Mouse (Mus musculus) lung, postnatal 0 days (tissue): ENCODE measurements around the gene Rad51b. TPM values are rescaled to one million over a fixed set of nuclear protein-coding genes. Genes with fewer than 3 reads are reported as not detected.

ENCODE experiments used
- ATAC-seq: fragments of 200-750 bp; cut with Nextera tagmentation; 2 replicates; pipeline ENCODE4 v1.8.0; 2017; ENCODE audit warnings: moderate library complexity
- DNase-seq: peaks from one replicate; pipeline ENCODE4 v3.0.0-alpha.2; 2016; ENCODE audit warnings: low spot score
- H3K27ac ChIP-seq: fragments of 300-500 bp; sonication (generic); 2 replicates; pipeline ENCODE4 v1.5.1; 2014; ENCODE audit warnings: antibody characterized with exemption, mild to moderate bottlenecking, low read length, mixed read lengths
- H3K27me3 ChIP-seq: fragments of 300-500 bp; sonication (generic); replicated peaks from 2 replicates; pipeline ENCODE4 v1.6.1; 2014; ENCODE audit warnings: low read length, mixed read lengths; ENCODE audit not compliant: insufficient read depth
- H3K36me3 ChIP-seq: fragments of 300-500 bp; sonication (generic); 2 replicates; pipeline ENCODE4 v1.6.1; 2014; ENCODE audit warnings: low read length, mixed read lengths; ENCODE audit not compliant: insufficient read depth
- H3K4me1 ChIP-seq: fragments of 300-500 bp; sonication (generic); 2 replicates; pipeline ENCODE4 v1.6.1; 2014; ENCODE audit warnings: antibody characterized with exemption, low read depth, low read length, mixed read lengths; ENCODE audit not compliant: insufficient read depth
- H3K4me2 ChIP-seq: fragments of 300-500 bp; sonication (generic); replicated peaks from 2 replicates; pipeline ENCODE4 v1.6.1; 2014; ENCODE audit warnings: low read depth, mild to moderate bottlenecking, low read length, moderate library complexity, mixed read lengths
- H3K4me3 ChIP-seq: fragments of 300-500 bp; sonication (generic); 2 replicates; pipeline ENCODE4 v1.5.1; 2014; ENCODE audit warnings: low read depth, low read length
- H3K9ac ChIP-seq: fragments of 300-500 bp; sonication (generic); replicated peaks from 2 replicates; pipeline ENCODE4 v1.6.1; 2014; ENCODE audit warnings: low read depth, mild to moderate bottlenecking
- H3K9me3 ChIP-seq: fragments of 300-500 bp; sonication (generic); 2 replicates; pipeline ENCODE4 v1.6.1; 2016; ENCODE audit warnings: low read length, mixed read lengths
- CTCF ChIP-seq: IDR thresholded peaks from 2 replicates; pipeline ENCODE4 v1.5.1; 2016; ENCODE audit warnings: antibody characterized with exemption, mild to moderate bottlenecking
- EP300 ChIP-seq: IDR thresholded peaks from 2 replicates; pipeline ENCODE4 v1.6.1; 2016; ENCODE audit warnings: antibody characterized with exemption, mild to moderate bottlenecking, control low read depth
- WGBS: fragments of 180-500 bp; shearing (Covaris S2); extraction: QIAGEN DNeasy Blood & Tissue Kit; methylation state at CpG from one replicate; pipeline ENCODE4 v1.1.7; 2014; 5-methylcytosine and 5-hydroxymethylcytosine counted together
- polyA plus RNA-seq: library from polyadenylated mRNA; unstranded; fragments of >200 nt; fragmentation: Nextera tagmentation; extraction: Ambion mirVana; gene quantifications from 2 replicates; pipeline ENCODE4 v1.2.1, GENCODE M21; 2015

Gene Rad51b
- polyA plus RNA-seq, 1 experiment from 2014 or later: 1.3 TPM

DNA sequence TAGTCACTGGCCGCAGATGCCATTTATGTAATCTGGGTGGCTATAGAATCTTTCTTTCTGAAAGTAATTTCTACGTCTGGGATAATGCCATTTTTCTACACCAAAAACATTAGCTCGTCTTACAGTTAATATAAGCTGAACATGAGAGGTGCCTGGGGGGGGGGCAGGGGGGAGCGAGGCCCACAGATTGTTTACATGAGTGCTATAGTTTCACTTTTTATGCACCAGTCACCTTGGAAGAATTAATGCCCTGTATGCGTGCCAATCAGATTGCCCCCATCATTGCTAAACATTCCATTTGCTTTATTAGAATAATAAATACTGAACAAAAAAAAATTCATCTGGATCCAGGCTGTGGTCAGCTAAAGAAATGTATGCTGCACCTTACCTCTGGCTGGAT lies 323.6 kb downstream of the Rad51b start:
- DNase-seq: no peak

DNA sequence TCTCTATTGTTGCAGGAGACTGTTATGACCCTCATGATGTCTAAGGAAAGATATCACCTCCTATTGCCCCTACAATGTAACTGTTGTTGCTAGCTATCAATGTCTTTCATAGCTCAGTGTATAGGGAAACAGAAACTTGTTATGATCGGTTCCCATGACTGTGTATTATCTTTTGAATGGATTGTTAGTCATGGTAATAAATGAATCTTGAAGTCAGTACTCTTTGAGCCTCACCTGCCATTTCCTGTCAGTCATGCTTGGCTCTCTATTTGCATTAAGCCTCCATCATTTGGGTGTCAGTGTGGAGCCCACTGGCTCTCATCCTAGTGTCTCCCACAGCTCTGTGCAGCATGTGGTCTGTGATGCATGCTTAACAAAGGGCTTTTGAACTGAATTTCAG lies 326.2 kb downstream of the Rad51b start:
- Histone ChIP-seq H3K27ac (no peak overlapping the region), H3K4me2 (no peak overlapping the region)
- WGBS: 90% methylated on average over 1 of the region's 1 CpGs

More for the DNA sequence above, 323.6 kb downstream of the Rad51b start:
- no peak overlapping the region for H3K9ac ChIP-seq
- 63% methylated on average over 5 of the region's 5 CpGs for WGBS
- no peak overlapping the region for H3K4me3 ChIP-seq
- H3K27ac ChIP-seq: no peak overlapping the region
- no peaks in the 10 kb centered on the region for H3K36me3 ChIP-seq
- H3K9me3 ChIP-seq: no peaks in the 10 kb centered on the region
- H3K4me2 ChIP-seq: no peak overlapping the region
- no peak for ATAC-seq
- no peak for TF ChIP-seq CTCF
- no peak for TF ChIP-seq EP300
- H3K4me1 ChIP-seq: no peaks in the 10 kb centered on the region
- no peaks in the 10 kb centered on the region for H3K27me3 ChIP-seq

DNA sequence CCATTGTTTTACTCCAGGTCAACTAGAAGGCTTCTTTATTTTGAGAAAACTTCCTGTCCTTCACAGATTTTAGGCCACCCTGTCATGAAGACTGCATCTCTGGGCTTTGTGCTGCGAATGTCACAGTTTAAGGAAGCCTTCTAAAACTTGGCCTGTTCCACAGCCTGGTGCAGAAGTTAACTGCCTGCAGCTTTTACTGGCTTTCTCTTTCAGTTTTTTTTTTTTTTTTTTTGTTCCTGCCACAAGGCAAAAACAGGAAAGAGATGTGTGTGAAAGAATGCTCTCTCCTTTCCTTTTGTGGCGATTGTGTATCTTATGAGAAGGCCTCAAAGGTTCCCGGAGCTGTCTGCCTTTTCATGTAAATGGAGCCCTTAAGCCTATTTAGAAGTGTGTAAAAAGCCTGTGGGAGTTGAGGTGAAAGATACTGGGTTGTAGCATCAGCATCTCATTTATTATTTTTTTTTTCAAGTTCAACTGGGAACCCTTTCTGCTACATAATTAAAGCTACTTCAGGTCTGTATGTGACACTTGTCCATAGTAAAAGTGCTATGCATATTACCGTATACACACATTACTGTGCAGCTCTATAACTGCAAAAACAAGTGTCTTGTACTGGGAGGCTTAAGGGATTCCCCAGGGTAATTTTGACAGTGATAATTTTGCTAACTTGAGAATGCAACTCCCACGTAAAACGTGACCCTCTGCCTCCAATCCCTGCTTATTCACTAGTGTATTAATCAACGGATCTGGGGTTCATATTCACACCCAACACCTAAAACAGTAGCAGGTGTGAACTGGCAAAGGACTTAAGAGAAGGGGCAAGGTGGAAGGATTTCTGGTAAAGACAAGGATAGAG lies 328.8 kb downstream of the Rad51b start:
- H3K36me3 ChIP-seq: no peaks in the 10 kb centered on the region
- WGBS: 47% methylated on average over 7 of the region's 7 CpGs
- no peak overlapping the region for H3K27ac ChIP-seq
- H3K4me1 ChIP-seq: 0 out of 2 replicates have a peak, but pooled peaks cover 3% of the 10 kb centered on the region
- H3K4me2 ChIP-seq: no peak overlapping the region
- TF ChIP-seq CTCF (no peak), EP300 (peak; percentile 46)
- no peak overlapping the region for H3K9ac ChIP-seq
- DNase-seq (peak; percentile 51), ATAC-seq (peak; percentile 37; the same call in 1 of the 2 replicates)
- H3K4me3 ChIP-seq: no peak overlapping the region
- H3K9me3 ChIP-seq: no peaks in the 10 kb centered on the region
- H3K27me3 ChIP-seq: no peaks in the 10 kb centered on the region

More for the DNA sequence above, 326.2 kb downstream of the Rad51b start:
- no peaks in the 10 kb centered on the region for H3K27me3 ChIP-seq
- no peak for DNase-seq
- H3K36me3 ChIP-seq: no peaks in the 10 kb centered on the region
- no peak for ATAC-seq
- H3K9me3 ChIP-seq: no peaks in the 10 kb centered on the region
- no peak overlapping the region for H3K4me3 ChIP-seq
- no peak overlapping the region for H3K9ac ChIP-seq
- TF ChIP-seq EP300 (no peak), CTCF (no peak)
- H3K4me1 ChIP-seq: no peaks in the 10 kb centered on the region

DNA sequence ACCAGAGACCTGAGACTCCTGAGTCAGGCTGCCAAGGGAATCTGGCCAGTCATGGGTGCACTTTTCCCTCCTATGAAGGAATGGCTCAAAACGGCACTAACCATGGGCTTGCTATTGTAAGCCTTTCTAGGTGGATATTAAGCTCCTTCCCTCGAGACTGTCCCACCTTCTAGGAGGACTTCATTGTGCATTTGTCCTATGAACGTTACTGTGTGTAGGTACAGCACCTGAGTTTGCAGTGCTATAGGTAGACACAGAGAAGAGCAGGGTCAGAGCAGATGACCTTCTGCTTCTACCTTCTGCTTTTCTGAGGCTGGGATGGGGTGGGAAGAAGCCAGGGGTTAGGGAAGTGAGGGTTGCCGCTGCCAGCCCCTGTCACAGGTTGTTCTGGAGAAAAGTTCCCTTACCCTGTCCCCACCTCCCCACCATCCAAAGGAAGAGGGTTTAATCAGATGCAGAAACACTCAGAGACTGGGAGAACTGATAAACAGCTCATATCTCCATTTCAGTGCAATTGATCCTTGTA lies 329.5 kb downstream of the Rad51b start:
- WGBS: 74% methylated on average over 4 of the region's 4 CpGs
- H3K36me3 ChIP-seq: no peaks in the 10 kb centered on the region
- TF ChIP-seq EP300 (no peak), CTCF (no peak)
- no peak overlapping the region for H3K9ac ChIP-seq
- H3K27ac ChIP-seq: no peak overlapping the region
- H3K27me3 ChIP-seq: no peaks in the 10 kb centered on the region
- 0 out of 2 replicates have a peak, but pooled peaks cover 3% of the 10 kb centered on the region for H3K4me1 ChIP-seq
- DNase-seq (no peak), ATAC-seq (no peak)
- H3K4me3 ChIP-seq: no peak overlapping the region
- no peaks in the 10 kb centered on the region for H3K9me3 ChIP-seq
- no peak overlapping the region for H3K4me2 ChIP-seq

DNA sequence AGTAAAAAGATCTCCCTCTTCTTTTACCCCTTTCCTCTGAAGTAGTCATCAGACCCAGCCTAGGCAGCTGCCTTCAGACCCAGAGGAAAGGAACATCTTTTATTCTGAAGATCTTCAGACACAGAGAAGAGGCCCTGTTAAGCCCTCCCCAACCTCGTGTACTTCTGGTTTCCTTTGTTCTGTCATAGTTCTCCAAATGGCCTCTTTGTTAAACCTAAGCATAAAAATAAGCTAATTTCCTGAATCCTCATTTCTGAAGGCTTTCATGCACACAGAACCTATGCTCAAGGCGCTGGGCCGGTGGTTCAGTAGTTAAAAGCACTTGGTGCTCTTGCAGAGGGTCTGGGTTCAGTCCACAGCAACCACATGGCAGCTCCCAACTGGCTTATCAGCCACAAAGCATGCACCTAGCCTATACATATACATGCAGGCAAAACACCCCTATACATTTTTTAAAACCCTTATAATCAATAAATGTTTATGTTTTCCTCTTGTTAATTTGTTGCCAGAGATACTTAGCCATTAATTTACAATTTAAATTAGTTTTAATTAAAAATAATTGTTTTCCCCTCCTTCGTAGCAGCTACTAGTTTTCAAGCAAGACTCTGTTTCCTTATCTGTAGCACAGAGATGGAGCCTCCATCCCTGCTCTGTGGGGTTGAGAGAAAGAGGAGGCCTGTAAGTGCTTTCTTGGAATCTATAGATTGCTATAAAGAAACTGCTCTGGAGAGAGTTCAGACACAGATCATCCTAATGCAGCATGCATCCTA lies 330.5 kb downstream of the Rad51b start:
- no peak for DNase-seq
- WGBS: 68% methylated on average over 4 of the region's 4 CpGs
- H3K9me3 ChIP-seq: no peaks in the 10 kb centered on the region
- 0 out of 2 replicates have a peak, but pooled peaks cover 3% of the 10 kb centered on the region for H3K4me1 ChIP-seq
- H3K27ac ChIP-seq: no peak overlapping the region
- TF ChIP-seq CTCF (no peak), EP300 (no peak)
- H3K36me3 ChIP-seq: no peaks in the 10 kb centered on the region
- H3K4me2 ChIP-seq: no peak overlapping the region
- no peaks in the 10 kb centered on the region for H3K27me3 ChIP-seq
- no peak overlapping the region for H3K9ac ChIP-seq
- no peak overlapping the region for H3K4me3 ChIP-seq
- no peak for ATAC-seq
